Mouse (Mus musculus): Measurements from ENCODE around the gene Iglon5. TPM values are rescaled to one million over a fixed set of nuclear protein-coding genes. Genes with fewer than 3 reads are reported as not detected.

The Iglon5 gene
- polyA plus RNA-seq, 1 experiment from 2014 or later = not detected

GRCm38 (mm10) chr7:43422995-43423617 is 66.8 kb downstream of the Iglon5 start:
- Histone ChIP-seq H3K4me2 (ENCODE audit: low read depth, low read length) (no peak overlapping the region), H3K9ac (ENCODE audit: low read depth, low read length) (no peak overlapping the region), H3K36me3 (ENCODE audit: control insufficient read depth, insufficient read depth) (no peaks in the 10 kb centered on the region), H3K4me1 (ENCODE audit: control insufficient read depth, low read depth, low read length) (peaks cover 3% of the 10 kb centered on the region; the same call in 1 of the 2 replicates), H3K27me3 (ENCODE audit: control insufficient read depth, insufficient read depth, low read depth, low read length) (no peaks in the 10 kb centered on the region), H3K27ac (ENCODE audit: low read length) (no peak overlapping the region), H3K4me3 (ENCODE audit: low read depth, low read length) (no peak overlapping the region), H3K9me3 (replicated peaks; ENCODE audit: control insufficient read depth, low read length) (no peaks in the 10 kb centered on the region)
- ATAC-seq (ENCODE audit: low read depth) = peak; percentile 88
- 8% methylated on average over 11 of the region's 11 CpGs for WGBS (ENCODE audit: insufficient replicate concordance)

Small RNA genes within 50 kb of the gene (microRNA-seq; reads per million reads assigned to microRNA genes)
- gene Mir7051 = 3.7 reads per million, percentile 12 among the genes with 10 or more reads in this experiment

Other genes with a start within 250 kb of the Iglon5 start
- gene Zfp715, start 176.8 kb downstream of the Iglon5 start, polyA plus RNA-seq (2015; fragmentation: Nextera tagmentation; extraction: Ambion mirVana) = 4.5 and 4.9 TPM in 2 replicates
- gene Siglecf, start 138.7 kb downstream of the Iglon5 start, polyA plus RNA-seq (2015; fragmentation: Nextera tagmentation; extraction: Ambion mirVana) = 1.8 and 1.9 TPM in 2 replicates
- 1.3 and 1.4 TPM in 2 replicates for gene Siglecg, start 81.9 kb downstream of the Iglon5 start, polyA plus RNA-seq (2015; fragmentation: Nextera tagmentation; extraction: Ambion mirVana)
- gene Lim2, start 62.4 kb downstream of the Iglon5 start, polyA plus RNA-seq (2015; fragmentation: Nextera tagmentation; extraction: Ambion mirVana) = not detected in 2 replicates
- gene Nkg7, start 53.0 kb downstream of the Iglon5 start, polyA plus RNA-seq (2015; fragmentation: Nextera tagmentation; extraction: Ambion mirVana) = 16.3 and 17.8 TPM in 2 replicates
- gene Cldnd2, start 49.3 kb downstream of the Iglon5 start, polyA plus RNA-seq (2015; fragmentation: Nextera tagmentation; extraction: Ambion mirVana) = not detected in 2 replicates
- 314 and 319 TPM in 2 replicates for gene Etfb, start 46.0 kb downstream of the Iglon5 start, polyA plus RNA-seq (2015; fragmentation: Nextera tagmentation; extraction: Ambion mirVana)
- 0.17 and 0.22 TPM in 2 replicates for gene Gm45233, start 45.9 kb downstream of the Iglon5 start, polyA plus RNA-seq (2015; fragmentation: Nextera tagmentation; extraction: Ambion mirVana)
- 1.1 and 1.3 TPM in 2 replicates for gene Vsig10l, start 26.9 kb downstream of the Iglon5 start, polyA plus RNA-seq (2015; fragmentation: Nextera tagmentation; extraction: Ambion mirVana)
- not detected in 2 replicates for gene 4931406B18Rik, start 15.9 kb upstream of the Iglon5 start, polyA plus RNA-seq (2015; fragmentation: Nextera tagmentation; extraction: Ambion mirVana)
- gene Cd33, start 54.4 kb upstream of the Iglon5 start, polyA plus RNA-seq (2015; fragmentation: Nextera tagmentation; extraction: Ambion mirVana) = 3.8 and 4.6 TPM in 2 replicates
- gene Zfp658, start 72.2 kb upstream of the Iglon5 start, polyA plus RNA-seq (2015; fragmentation: Nextera tagmentation; extraction: Ambion mirVana) = 0.19 and 0.29 TPM in 2 replicates
- gene Zfp719, start 89.5 kb upstream of the Iglon5 start, polyA plus RNA-seq (2015; fragmentation: Nextera tagmentation; extraction: Ambion mirVana) = 1.8 and 2.2 TPM in 2 replicates
- gene Zfp819, start 117.1 kb upstream of the Iglon5 start, polyA plus RNA-seq (2015; fragmentation: Nextera tagmentation; extraction: Ambion mirVana) = not detected in 2 replicates
- 0.15 TPM in 1 of 2 replicates, not detected in the other for gene Ceacam18, start 144.6 kb upstream of the Iglon5 start, polyA plus RNA-seq (2015; fragmentation: Nextera tagmentation; extraction: Ambion mirVana)
- gene Siglece, start 170.1 kb upstream of the Iglon5 start, polyA plus RNA-seq (2015; fragmentation: Nextera tagmentation; extraction: Ambion mirVana) = 4.0 and 5.0 TPM in 2 replicates
- gene Ctu1, start 181.9 kb upstream of the Iglon5 start, polyA plus RNA-seq (2015; fragmentation: Nextera tagmentation; extraction: Ambion mirVana) = 3.7 and 3.8 TPM in 2 replicates
- not detected in 2 replicates for gene Klk14, start 200.3 kb upstream of the Iglon5 start, polyA plus RNA-seq (2015; fragmentation: Nextera tagmentation; extraction: Ambion mirVana)
- gene Klk13, start 222.5 kb upstream of the Iglon5 start, polyA plus RNA-seq (2015; fragmentation: Nextera tagmentation; extraction: Ambion mirVana) = not detected in 2 replicates

Data from liver, embryonic 16.5 days (tissue).